Mouse (Mus musculus) heart, embryonic 10.5 days (tissue): ENCODE results near the gene 1600015I10Rik. TPM values are rescaled to one million over a fixed set of nuclear protein-coding genes. Genes with fewer than 3 reads are reported as not detected.
"Not testable (repeated sequence)": the region's sequence is repeated elsewhere in the genome, so short reads cannot be mapped to it uniquely, and the experiment has no call there.

Source experiments
- DNase-seq: peaks from one replicate; pipeline ENCODE4 v3.0.0-alpha.2; 2017; ENCODE audit warnings: low spot score
- H3K27ac ChIP-seq: fragments of 300-500 bp; sonication (generic); 2 replicates; pipeline ENCODE4 v1.5.1; 2016; ENCODE audit warnings: mild to moderate bottlenecking
- H3K27me3 ChIP-seq: fragments of 300-500 bp; sonication (generic); 2 replicates; pipeline ENCODE4 v1.6.1; 2016; ENCODE audit warnings: mild to moderate bottlenecking; ENCODE audit not compliant: poor library complexity, insufficient read depth, severe bottlenecking
- H3K36me3 ChIP-seq: fragments of 300-500 bp; sonication (generic); 2 replicates; pipeline ENCODE4 v1.6.1; 2016; ENCODE audit warnings: mild to moderate bottlenecking, moderate library complexity
- H3K4me1 ChIP-seq: fragments of 300-500 bp; sonication (generic); 2 replicates; pipeline ENCODE4 v1.6.1; 2016; ENCODE audit warnings: mild to moderate bottlenecking
- H3K4me3 ChIP-seq: fragments of 300-500 bp; sonication (generic); 2 replicates; pipeline ENCODE4 v1.5.1; 2016; ENCODE audit warnings: mild to moderate bottlenecking, moderate library complexity
- H3K9me3 ChIP-seq: fragments of 300-500 bp; sonication (generic); 2 replicates; pipeline ENCODE4 v1.6.1; 2016; ENCODE audit warnings: mild to moderate bottlenecking, moderate library complexity
- WGBS: fragments of 180-500 bp; shearing (Covaris S2); methylation state at CpG from one replicate; pipeline ENCODE4 v1.1.7; 2016; 5-methylcytosine and 5-hydroxymethylcytosine counted together
- polyA plus RNA-seq: library from polyadenylated mRNA; unstranded; fragments of >200 nt; fragmentation: Nextera tagmentation; extraction: Ambion mirVana; gene quantifications from 2 replicates; pipeline ENCODE4 v1.2.1, GENCODE M21; 2016

Gene 1600015I10Rik
- polyA plus RNA-seq, 1 experiment from 2014 or later: not detected

GRCm38 (mm10) chr6:48913587-48913986 lies 16.1 kb upstream of the 1600015I10Rik start:
- H3K27me3 ChIP-seq: no peaks in the 10 kb centered on the region
- peak; percentile 39 for DNase-seq
- 94% methylated on average over 2 of the region's 2 CpGs for WGBS
- no peak overlapping the region for H3K27ac ChIP-seq
- no peaks in the 10 kb centered on the region for H3K4me1 ChIP-seq
- H3K36me3 ChIP-seq: no peaks in the 10 kb centered on the region
- H3K4me3 ChIP-seq: no peak overlapping the region
- no peaks in the 10 kb centered on the region for H3K9me3 ChIP-seq

DNA sequence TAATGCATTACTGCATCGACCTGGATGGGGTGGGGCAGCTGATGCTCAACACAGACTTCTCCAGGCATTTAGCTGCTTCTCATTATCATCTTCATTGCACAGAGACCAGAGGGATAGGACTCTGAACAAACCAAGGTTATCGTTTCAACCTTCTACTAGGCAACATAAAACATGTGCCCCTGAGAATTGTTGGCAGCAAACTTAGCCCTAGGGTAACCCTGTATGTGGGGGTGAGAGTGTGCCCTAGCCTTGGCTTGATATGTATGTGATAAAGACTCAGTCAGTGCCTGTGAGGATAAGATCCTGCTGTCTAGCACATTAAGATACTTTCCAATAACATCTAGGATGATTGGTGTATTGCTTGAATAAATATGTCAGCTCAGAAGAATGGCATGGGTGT lies 19.9 kb downstream of the 1600015I10Rik start:
- Histone ChIP-seq H3K27ac (no peak overlapping the region), H3K27me3 (no peaks in the 10 kb centered on the region), H3K4me3 (no peak overlapping the region), H3K9me3 (no peaks in the 10 kb centered on the region), H3K36me3 (no peaks in the 10 kb centered on the region), H3K4me1 (no peaks in the 10 kb centered on the region)
- WGBS: 80% methylated on average over 2 of the region's 2 CpGs
- peak; percentile 38 for DNase-seq

- Histone ChIP-seq H3K36me3 (no peaks in the 10 kb centered on the region), H3K27ac (no peak overlapping the region), H3K4me1 (no peaks in the 10 kb centered on the region), H3K27me3 (no peaks in the 10 kb centered on the region), H3K4me3 (no peak overlapping the region), H3K9me3 (no peaks in the 10 kb centered on the region)
- peak; percentile 67 for DNase-seq
- WGBS: 83% methylated on average over 5 of the region's 5 CpGs
These were observed 21.0 kb downstream of the 1600015I10Rik start for GRCm38 (mm10) chr6:48950676-48951075.

GRCm38 (mm10) chr6:48951630-48952029 lies 21.9 kb downstream of the 1600015I10Rik start:
- H3K4me3 ChIP-seq: no peak overlapping the region
- no peaks in the 10 kb centered on the region for H3K4me1 ChIP-seq
- H3K36me3 ChIP-seq: no peaks in the 10 kb centered on the region
- H3K27me3 ChIP-seq: no peaks in the 10 kb centered on the region
- H3K27ac ChIP-seq: no peak overlapping the region
- no peaks in the 10 kb centered on the region for H3K9me3 ChIP-seq
- WGBS: 82% methylated on average over 6 of the region's 6 CpGs
- peak; percentile 36 for DNase-seq

DNA sequence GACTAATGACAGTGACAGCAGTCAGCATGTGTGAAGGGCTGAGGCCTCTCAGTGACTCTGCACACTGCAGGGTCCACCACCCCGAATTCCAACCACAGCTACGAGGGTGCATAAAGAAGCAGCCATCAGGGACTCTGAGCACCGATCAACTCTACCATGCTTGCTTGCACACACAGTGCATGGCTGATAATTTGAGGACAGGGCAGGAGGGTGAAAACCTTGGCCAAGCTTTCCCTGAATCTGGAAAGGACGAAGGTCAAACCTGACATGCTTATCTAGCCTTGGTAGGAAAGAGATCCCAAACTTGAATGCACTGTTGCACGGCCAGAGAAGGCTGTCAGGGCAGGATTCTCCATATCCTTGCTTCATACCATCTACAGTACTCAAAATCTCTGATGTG lies 23.5 kb downstream of the 1600015I10Rik start:
- H3K4me1 ChIP-seq: no peaks in the 10 kb centered on the region
- no peaks in the 10 kb centered on the region for H3K36me3 ChIP-seq
- no peak overlapping the region for H3K4me3 ChIP-seq
- peak; percentile 48 for DNase-seq
- H3K27me3 ChIP-seq: no peaks in the 10 kb centered on the region
- 65% methylated on average over 5 of the region's 5 CpGs for WGBS
- no peak overlapping the region for H3K27ac ChIP-seq
- H3K9me3 ChIP-seq: no peaks in the 10 kb centered on the region

GRCm38 (mm10) chr6:48954211-48954610 lies 24.5 kb downstream of the 1600015I10Rik start:
- H3K36me3 ChIP-seq: no peaks in the 10 kb centered on the region
- no peaks in the 10 kb centered on the region for H3K27me3 ChIP-seq
- 74% methylated on average over 5 of the region's 5 CpGs for WGBS

DNA sequence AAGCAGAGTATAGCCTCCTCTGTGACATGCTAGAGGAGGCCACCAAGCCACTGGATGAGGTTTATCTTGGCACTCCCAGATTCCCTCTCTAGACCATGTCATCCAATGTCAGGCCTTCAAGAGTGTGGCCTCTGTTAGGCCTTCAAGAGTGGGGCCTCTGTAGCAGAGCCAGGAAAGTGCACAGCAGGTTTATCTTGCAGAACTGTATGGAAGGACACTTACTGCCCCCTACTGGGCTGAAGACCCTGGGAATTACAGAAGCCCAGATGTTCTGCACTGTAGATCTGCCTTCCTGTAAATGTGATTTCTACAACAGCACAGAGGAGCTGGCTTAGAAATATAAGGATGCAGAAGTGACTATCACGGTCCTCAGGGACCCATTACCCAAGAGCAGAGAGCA lies 25.3 kb downstream of the 1600015I10Rik start:
- Histone ChIP-seq H3K27ac (no peak overlapping the region), H3K4me1 (no peaks in the 10 kb centered on the region), H3K27me3 (no peaks in the 10 kb centered on the region), H3K9me3 (no peaks in the 10 kb centered on the region), H3K4me3 (no peak overlapping the region), H3K36me3 (no peaks in the 10 kb centered on the region)
- 33% methylated on average over 1 of the region's 1 CpGs for WGBS
- DNase-seq: peak; percentile 61

More at GRCm38 (mm10) chr6:48954211-48954610, 24.5 kb downstream of the 1600015I10Rik start:
- DNase-seq: peak; percentile 67
- Histone ChIP-seq H3K9me3 (no peaks in the 10 kb centered on the region), H3K4me1 (no peaks in the 10 kb centered on the region), H3K4me3 (no peak overlapping the region), H3K27ac (no peak overlapping the region)

DNA sequence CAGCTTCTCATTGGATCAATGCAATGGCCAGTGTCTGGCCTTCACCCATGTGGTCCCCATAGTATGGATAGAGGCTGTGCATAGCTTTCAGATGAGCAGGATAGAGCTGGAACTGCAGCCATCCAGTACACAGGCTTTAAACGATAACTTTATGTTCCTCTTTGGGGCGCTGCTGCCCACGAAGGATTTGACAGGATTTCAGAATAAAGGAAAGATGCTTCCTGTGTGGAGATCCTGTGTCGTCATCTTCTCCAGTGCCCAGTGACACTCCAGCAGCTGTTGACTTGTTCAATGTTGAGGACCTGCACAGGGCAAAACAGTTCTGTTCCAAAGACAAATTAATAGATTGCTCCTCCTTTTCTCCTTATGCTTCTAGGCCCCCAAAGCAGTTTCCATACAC lies 27.1 kb downstream of the 1600015I10Rik start:
- Histone ChIP-seq H3K27me3 (no peaks in the 10 kb centered on the region), H3K36me3 (no peaks in the 10 kb centered on the region), H3K4me3 (no peak overlapping the region), H3K4me1 (no peaks in the 10 kb centered on the region), H3K9me3 (no peaks in the 10 kb centered on the region), H3K27ac (no peak overlapping the region)
- whole genome bisulfite sequencing: 82% methylated on average over 4 of the region's 4 CpGs
- peak; percentile 56 for DNase-seq

- H3K36me3 ChIP-seq: no peaks in the 10 kb centered on the region
- 67% methylated on average over 1 of the region's 1 CpGs for WGBS
- no peaks in the 10 kb centered on the region for H3K9me3 ChIP-seq
- H3K4me1 ChIP-seq: no peaks in the 10 kb centered on the region
- H3K4me3 ChIP-seq: no peak overlapping the region
- H3K27me3 ChIP-seq: no peaks in the 10 kb centered on the region
- H3K27ac ChIP-seq: no peak overlapping the region
- no peak for DNase-seq
These were observed 28.4 kb downstream of the 1600015I10Rik start for GRCm38 (mm10) chr6:48958053-48958452.

DNA sequence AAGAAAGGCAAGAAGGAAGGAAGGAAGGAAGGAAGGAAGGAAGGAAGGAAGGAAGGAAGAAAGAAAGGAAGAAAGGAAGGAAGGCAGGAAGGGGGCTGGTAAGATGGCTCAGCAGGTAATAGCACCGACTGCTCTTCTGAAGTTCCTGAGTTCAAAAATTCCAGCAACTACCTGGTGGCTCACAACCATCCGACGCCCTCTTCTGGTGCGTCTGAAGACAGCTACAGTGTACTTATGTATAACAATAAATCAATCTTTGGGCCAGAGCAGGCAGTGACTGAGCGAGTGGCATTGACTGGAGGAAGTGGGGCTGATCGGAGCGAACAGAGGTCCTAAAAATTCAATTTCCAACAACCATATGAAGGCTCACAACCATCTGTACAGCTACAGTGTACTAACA lies 29.5 kb downstream of the 1600015I10Rik start:
- H3K36me3 ChIP-seq, H3K27ac ChIP-seq, H3K4me1 ChIP-seq, H3K9me3 ChIP-seq, DNase-seq, H3K27me3 ChIP-seq, H3K4me3 ChIP-seq: not testable (repeated sequence)
- 29% methylated on average over 7 of the region's 7 CpGs for WGBS

- not testable (repeated sequence) for H3K27me3 ChIP-seq, H3K27ac ChIP-seq, DNase-seq, H3K36me3 ChIP-seq, H3K9me3 ChIP-seq, H3K4me3 ChIP-seq, H3K4me1 ChIP-seq
- WGBS: 73% methylated on average over 5 of the region's 5 CpGs
These were observed 37.0 kb downstream of the 1600015I10Rik start for GRCm38 (mm10) chr6:48966696-48967095.

- Histone ChIP-seq H3K27me3 (no peaks in the 10 kb centered on the region), H3K9me3 (no peaks in the 10 kb centered on the region), H3K4me1 (no peaks in the 10 kb centered on the region), H3K36me3 (no peaks in the 10 kb centered on the region), H3K4me3 (no peak overlapping the region), H3K27ac (no peak overlapping the region)
- DNase-seq: no peak
These were observed 38.2 kb downstream of the 1600015I10Rik start for GRCm38 (mm10) chr6:48967868-48968267.

GRCm38 (mm10) chr6:48974663-48975062 lies 45.0 kb downstream of the 1600015I10Rik start, which contains the start of gene Doxl2:
TSS of gene Doxl2 (plus strand) at chr6:48974963.
- Histone ChIP-seq H3K4me1 (no peaks in the 10 kb centered on the region), H3K4me3 (no peak within 1 kb of the TSS)
- WGBS: 74% methylated on average over 2 of the region's 2 CpGs

DNA sequence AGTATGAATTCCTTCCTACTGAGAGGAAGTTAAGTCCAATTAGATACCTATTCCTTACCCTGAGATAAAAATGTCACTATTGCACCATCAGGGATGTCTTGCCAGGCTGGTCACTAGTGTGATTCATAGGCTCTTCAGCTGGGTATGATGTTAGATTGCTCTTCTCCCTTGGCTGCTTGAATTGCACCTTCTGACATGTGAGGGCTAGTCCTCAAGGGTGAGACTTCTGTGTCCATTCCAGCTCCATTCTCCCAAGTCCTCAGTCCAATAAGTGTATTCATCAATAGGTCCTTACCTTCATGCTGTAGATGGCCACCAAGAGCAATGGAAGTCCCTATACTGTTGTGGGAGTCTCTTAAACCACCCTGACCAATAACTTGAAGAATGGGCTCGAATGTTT lies 49.9 kb downstream of the 1600015I10Rik start:
- 53% methylated on average over 1 of the region's 1 CpGs for WGBS
- peaks cover 7% of the 10 kb centered on the region; the same call in 1 of the 2 replicates for H3K27me3 ChIP-seq
- DNase-seq: no peak

More at GRCm38 (mm10) chr6:48974663-48975062, 45.0 kb downstream of the 1600015I10Rik start, which contains the start of gene Doxl2:
- H3K36me3 ChIP-seq: no peaks in the 10 kb centered on the region
- no peak within 1 kb of the TSS for H3K27ac ChIP-seq
- peaks cover 7% of the 10 kb centered on the region; the same call in 1 of the 2 replicates for H3K27me3 ChIP-seq
- DNase-seq: no peak
- H3K9me3 ChIP-seq: no peaks in the 10 kb centered on the region

More for the DNA sequence above, 49.9 kb downstream of the 1600015I10Rik start:
- H3K36me3 ChIP-seq: no peaks in the 10 kb centered on the region
- H3K4me3 ChIP-seq: no peak overlapping the region
- no peaks in the 10 kb centered on the region for H3K4me1 ChIP-seq
- no peaks in the 10 kb centered on the region for H3K9me3 ChIP-seq
- H3K27ac ChIP-seq: no peak overlapping the region
